Mouse (Mus musculus): ENCODE measurements at regions not wholly inside any gene's neighbourhood (a gene's known extent, or its start where the extent isn't known, plus 50 kb on each side); places are given as distances from the start of the nearest gene placed in this dataset.
A peak's percentile ranks its signal among the peaks of the same experiment; 100 is the strongest.

DNA sequence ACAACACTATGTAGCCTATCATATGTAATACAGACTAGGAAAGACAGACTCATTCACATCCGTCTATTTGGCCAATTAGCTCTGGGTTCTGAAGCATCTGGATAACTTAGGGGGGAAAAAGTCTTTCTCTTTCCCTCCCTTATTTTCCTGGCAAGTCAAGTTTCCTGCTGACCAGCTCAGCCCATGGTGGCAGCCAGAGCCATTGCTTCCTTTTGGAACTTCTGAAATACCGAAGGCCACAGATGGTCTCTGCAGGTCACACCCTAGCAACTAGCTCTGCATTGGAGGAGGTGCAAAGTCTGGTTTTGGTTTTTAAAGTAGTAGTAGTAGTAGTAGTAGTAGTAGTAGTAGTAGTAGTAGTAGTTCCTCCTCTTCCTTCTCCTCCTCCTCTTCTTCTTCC is 76.6 kb upstream of the Gm15217 start:
- Histone ChIP-seq H3K4me2 (ENCODE audit: low read depth, low read length) (no peak overlapping the region), H3K4me3 (ENCODE audit: low read depth, low read length) (no peak overlapping the region), H3K4me1 (ENCODE audit: control insufficient read depth, insufficient read depth) (0 out of 2 replicates have a peak, but pooled peaks cover 6% of the 10 kb centered on the region), H3K27me3 (ENCODE audit: control insufficient read depth, insufficient read depth, low read length) (no peaks in the 10 kb centered on the region), H3K27ac (ENCODE audit: low read depth) (no peak overlapping the region), H3K9ac (replicated peaks; ENCODE audit: low read depth, low read length) (no peak overlapping the region), H3K36me3 (replicated peaks; ENCODE audit: control insufficient read depth, insufficient read depth, low read length) (no peaks in the 10 kb centered on the region), H3K9me3 (replicated peaks; ENCODE audit: control insufficient read depth, low read length) (no peaks in the 10 kb centered on the region)
- DNase-seq (ENCODE audit: low spot score) (no peak), ATAC-seq (ENCODE audit: insufficient read depth, low read depth) (no peak)
- WGBS: 77% methylated on average over 2 of the region's 2 CpGs
- TF ChIP-seq CTCF (IDR thresholded peaks at IDR 0.05; ENCODE audit: low read depth) (no peak), EP300 (IDR thresholded peaks at IDR 0.05; ENCODE audit: low read depth) (no peak)

DNA sequence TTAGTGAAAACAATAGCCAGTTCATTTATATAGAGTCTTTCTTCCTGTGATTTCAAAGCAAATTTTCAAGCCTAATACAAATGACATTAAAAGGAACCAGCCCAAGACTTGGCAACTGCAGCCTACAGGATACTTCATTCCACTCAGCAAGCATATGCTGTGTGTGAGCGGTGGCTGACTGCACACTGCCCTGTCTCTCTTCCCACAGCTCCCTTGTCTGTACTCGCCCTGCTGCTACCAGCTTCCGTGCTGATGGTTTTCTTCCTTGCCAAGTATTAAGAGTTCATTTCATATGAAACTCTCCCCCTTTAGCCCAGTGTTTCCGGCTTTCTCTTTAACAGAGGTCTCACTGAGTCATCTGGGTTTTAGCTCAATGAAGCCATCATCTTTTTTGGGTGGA is 73.9 kb upstream of the Gm15217 start:
- Histone ChIP-seq H3K27me3 (ENCODE audit: control insufficient read depth, insufficient read depth, low read length) (no peaks in the 10 kb centered on the region), H3K4me2 (ENCODE audit: low read depth, low read length) (no peak overlapping the region), H3K27ac (ENCODE audit: low read depth) (peak overlapping the region; percentile 64; the same call in 1 of the 2 replicates), H3K4me1 (ENCODE audit: control insufficient read depth, insufficient read depth) (0 out of 2 replicates have a peak, but pooled peaks cover 6% of the 10 kb centered on the region), H3K36me3 (replicated peaks; ENCODE audit: control insufficient read depth, insufficient read depth, low read length) (no peaks in the 10 kb centered on the region), H3K9ac (replicated peaks; ENCODE audit: low read depth, low read length) (no peak overlapping the region), H3K9me3 (replicated peaks; ENCODE audit: control insufficient read depth, low read length) (no peaks in the 10 kb centered on the region), H3K4me3 (ENCODE audit: low read depth, low read length) (no peak overlapping the region)
- ATAC-seq (ENCODE audit: insufficient read depth, low read depth) (peak; percentile 70), DNase-seq (ENCODE audit: low spot score) (no peak)
- WGBS: 45% methylated on average over 4 of the region's 4 CpGs
- TF ChIP-seq CTCF (IDR thresholded peaks at IDR 0.05; ENCODE audit: low read depth): no peak
- no peak for TF ChIP-seq EP300 (IDR thresholded peaks at IDR 0.05; ENCODE audit: low read depth)

DNA sequence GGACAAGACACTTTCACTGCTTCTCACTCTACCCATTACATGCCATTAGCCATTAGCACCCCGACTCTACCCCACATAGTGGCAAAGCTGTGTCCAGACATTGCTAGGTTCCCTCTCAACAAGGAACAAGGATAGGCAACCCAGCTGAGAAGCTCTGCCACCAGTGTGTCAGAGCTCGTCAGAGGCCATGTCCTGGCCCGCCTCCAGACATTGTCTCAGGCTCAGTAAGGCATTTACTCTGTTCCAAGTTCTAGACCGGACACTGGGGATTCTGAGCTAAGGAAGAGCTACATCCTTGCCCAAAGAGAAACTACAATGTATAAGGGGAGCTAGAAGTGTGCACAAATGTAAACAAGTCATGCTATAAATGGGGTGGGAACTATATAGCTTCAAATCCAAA is 66.2 kb upstream of the Gm15217 start:
- no peak for ATAC-seq (ENCODE audit: insufficient read depth, low read depth)
- no peak overlapping the region for H3K4me2 ChIP-seq (ENCODE audit: low read depth, low read length)

DNA sequence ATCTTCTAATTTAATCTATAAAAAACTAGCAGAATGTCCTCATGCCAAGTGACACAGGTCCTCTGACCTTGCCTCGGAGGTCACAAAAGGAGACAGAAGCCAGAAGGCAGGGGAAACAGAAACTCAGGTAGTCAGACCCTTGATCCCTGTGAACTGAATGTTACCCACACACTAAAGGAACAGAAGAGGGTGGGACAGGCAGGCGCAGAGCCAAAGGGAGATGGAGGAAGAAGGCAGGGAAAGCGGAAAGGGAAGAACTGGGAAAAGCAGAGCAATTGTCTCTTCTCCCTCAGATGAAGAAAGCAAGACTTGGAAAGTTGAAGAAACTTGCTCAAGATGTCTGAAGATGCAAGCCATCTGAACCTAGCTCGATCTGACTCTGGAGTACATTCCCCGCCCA is 62.7 kb upstream of the Gm15217 start:
- no peak for ATAC-seq (ENCODE audit: insufficient read depth, low read depth)
- no peak for TF ChIP-seq CTCF (IDR thresholded peaks at IDR 0.05; ENCODE audit: low read depth)
- TF ChIP-seq EP300 (IDR thresholded peaks at IDR 0.05; ENCODE audit: low read depth): no peak
- Histone ChIP-seq H3K4me2 (ENCODE audit: low read depth, low read length) (no peak overlapping the region), H3K9me3 (replicated peaks; ENCODE audit: control insufficient read depth, low read length) (no peaks in the 10 kb centered on the region), H3K27me3 (ENCODE audit: control insufficient read depth, insufficient read depth, low read length) (no peaks in the 10 kb centered on the region), H3K9ac (replicated peaks; ENCODE audit: low read depth, low read length) (no peak overlapping the region), H3K4me3 (ENCODE audit: low read depth, low read length) (no peak overlapping the region), H3K36me3 (replicated peaks; ENCODE audit: control insufficient read depth, insufficient read depth, low read length) (no peaks in the 10 kb centered on the region), H3K4me1 (ENCODE audit: control insufficient read depth, insufficient read depth) (0 out of 2 replicates have a peak, but pooled peaks cover 8% of the 10 kb centered on the region), H3K27ac (ENCODE audit: low read depth) (peak overlapping the region; percentile 55; the same call in 1 of the 2 replicates)
- DNase-seq (ENCODE audit: low spot score): no peak
- 64% methylated on average over 5 of the region's 5 CpGs for WGBS

More for the DNA sequence above, 66.2 kb upstream of the Gm15217 start:
- no peak overlapping the region for H3K4me3 ChIP-seq (ENCODE audit: low read depth, low read length)
- H3K27me3 ChIP-seq (ENCODE audit: control insufficient read depth, insufficient read depth, low read length): no peaks in the 10 kb centered on the region
- 65% methylated on average over 4 of the region's 4 CpGs for WGBS
- H3K4me1 ChIP-seq (ENCODE audit: control insufficient read depth, insufficient read depth): 0 out of 2 replicates have a peak, but pooled peaks cover 8% of the 10 kb centered on the region
- no peak for TF ChIP-seq EP300 (IDR thresholded peaks at IDR 0.05; ENCODE audit: low read depth)
- TF ChIP-seq CTCF (IDR thresholded peaks at IDR 0.05; ENCODE audit: low read depth): no peak
- H3K9ac ChIP-seq (replicated peaks; ENCODE audit: low read depth, low read length): no peak overlapping the region
- no peak overlapping the region for H3K27ac ChIP-seq (ENCODE audit: low read depth)
- no peaks in the 10 kb centered on the region for H3K36me3 ChIP-seq (replicated peaks; ENCODE audit: control insufficient read depth, insufficient read depth, low read length)
- H3K9me3 ChIP-seq (replicated peaks; ENCODE audit: control insufficient read depth, low read length): no peaks in the 10 kb centered on the region
- DNase-seq (ENCODE audit: low spot score): no peak

DNA sequence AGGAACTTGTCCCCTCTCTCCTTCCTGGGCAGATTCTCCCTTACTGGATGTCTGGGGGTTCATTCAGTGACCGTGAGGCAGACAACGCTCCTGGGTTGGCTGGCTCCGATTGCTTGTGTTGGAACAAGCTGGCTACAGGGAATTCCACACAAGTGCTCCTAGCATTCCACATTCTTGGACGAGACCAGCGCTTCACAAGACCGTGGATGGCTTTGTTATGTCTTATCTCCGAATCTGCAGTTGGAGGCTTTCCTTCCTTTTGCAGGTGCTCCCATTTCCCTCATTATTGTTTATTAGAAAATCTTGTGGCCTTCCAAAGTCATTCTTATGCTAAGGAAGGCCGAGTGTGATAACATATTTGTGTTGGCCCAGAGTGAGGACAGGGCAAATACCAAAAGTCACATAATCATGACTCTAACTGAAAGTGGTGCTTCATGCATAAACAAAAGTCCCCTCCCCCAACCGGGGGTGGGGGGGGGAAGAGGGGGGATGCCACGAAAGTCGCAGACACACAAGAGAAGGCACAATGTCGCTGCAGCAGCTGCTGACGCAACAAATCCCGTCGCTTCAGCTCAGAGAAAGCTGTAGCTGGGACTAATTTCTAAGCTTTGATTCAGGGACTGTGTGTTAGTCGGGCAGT is 61.7 kb upstream of the Gm15217 start:
- H3K4me1 ChIP-seq (ENCODE audit: control insufficient read depth, insufficient read depth): 0 out of 2 replicates have a peak, but pooled peaks cover 8% of the 10 kb centered on the region
- peak overlapping the region; percentile 55 for H3K27ac ChIP-seq (ENCODE audit: low read depth)
- H3K9me3 ChIP-seq (replicated peaks; ENCODE audit: control insufficient read depth, low read length): no peaks in the 10 kb centered on the region
- H3K27me3 ChIP-seq (ENCODE audit: control insufficient read depth, insufficient read depth, low read length): no peaks in the 10 kb centered on the region
- H3K4me3 ChIP-seq (ENCODE audit: low read depth, low read length): no peak overlapping the region
- peak; percentile 75 for ATAC-seq (ENCODE audit: insufficient read depth, low read depth)
- peak; percentile 43 for DNase-seq (ENCODE audit: low spot score)
- TF ChIP-seq EP300 (IDR thresholded peaks at IDR 0.05; ENCODE audit: low read depth) (peak; percentile 62; the same call in 1 of the 2 replicates), CTCF (IDR thresholded peaks at IDR 0.05; ENCODE audit: low read depth) (no peak)
- peak overlapping the region; percentile 30; the same call in 1 of the 2 replicates for H3K4me2 ChIP-seq (ENCODE audit: low read depth, low read length)
- H3K9ac ChIP-seq (replicated peaks; ENCODE audit: low read depth, low read length): no peak overlapping the region
- H3K36me3 ChIP-seq (replicated peaks; ENCODE audit: control insufficient read depth, insufficient read depth, low read length): no peaks in the 10 kb centered on the region
- WGBS: 35% methylated on average over 16 of the region's 16 CpGs

DNA sequence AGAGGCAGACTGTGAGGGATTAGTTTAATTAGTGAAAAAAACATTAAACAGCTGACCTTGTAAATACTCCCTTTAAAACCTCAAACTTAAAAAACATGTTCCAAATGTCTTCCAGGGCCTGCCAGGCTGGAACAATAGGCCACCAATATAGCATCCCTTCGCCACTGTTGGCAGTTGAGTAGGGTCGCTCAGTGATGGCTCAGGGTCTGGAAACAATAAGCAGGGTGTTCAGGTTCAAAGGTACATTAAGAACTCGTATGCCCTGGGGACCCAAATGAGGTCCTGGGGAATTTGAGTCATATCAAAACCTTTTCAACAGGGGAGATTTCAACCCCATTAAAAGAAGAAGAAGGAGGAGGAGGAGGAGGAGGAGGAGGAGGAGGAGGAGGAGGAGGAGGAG is 51.1 kb upstream of the Gm15217 start:
- Histone ChIP-seq H3K4me1 (ENCODE audit: control insufficient read depth, insufficient read depth) (no peaks in the 10 kb centered on the region), H3K9ac (replicated peaks; ENCODE audit: low read depth, low read length) (no peak overlapping the region), H3K4me2 (ENCODE audit: low read depth, low read length) (no peak overlapping the region), H3K27me3 (ENCODE audit: control insufficient read depth, insufficient read depth, low read length) (no peaks in the 10 kb centered on the region), H3K4me3 (ENCODE audit: low read depth, low read length) (no peak overlapping the region), H3K36me3 (replicated peaks; ENCODE audit: control insufficient read depth, insufficient read depth, low read length) (no peaks in the 10 kb centered on the region), H3K27ac (ENCODE audit: low read depth) (no peak overlapping the region), H3K9me3 (replicated peaks; ENCODE audit: control insufficient read depth, low read length) (no peaks in the 10 kb centered on the region)
- no peak for ATAC-seq (ENCODE audit: insufficient read depth, low read depth)
- no peak for TF ChIP-seq CTCF (IDR thresholded peaks at IDR 0.05; ENCODE audit: low read depth)
- TF ChIP-seq EP300 (IDR thresholded peaks at IDR 0.05; ENCODE audit: low read depth): no peak
- WGBS: 84% methylated on average over 3 of the region's 3 CpGs
- no peak for DNase-seq (ENCODE audit: low spot score)
